Mouse (Mus musculus) limb, embryonic 14.5 days (tissue): ENCODE measurements around the gene Lrr1. TPM values are rescaled to one million over a fixed set of nuclear protein-coding genes. Genes with fewer than 3 reads are reported as not detected.

Source experiments
- ATAC-seq: fragments of 200-750 bp; cut with Nextera tagmentation; 2 replicates; pipeline ENCODE4 v1.8.0; 2017; ENCODE audit warnings: low read depth, moderate number of reproducible peaks, moderate TSS enrichment; ENCODE audit not compliant: low FRiP score
- DNase-seq: peaks from one replicate; pipeline ENCODE4 v3.0.0-alpha.2; 2015; ENCODE audit warnings: low spot score
- H3K27ac ChIP-seq: fragments of 300-500 bp; sonication (generic); replicated peaks from 2 replicates; pipeline ENCODE4 v1.5.1; 2014; ENCODE audit warnings: low read depth, mild to moderate bottlenecking, low read length, moderate library complexity, mixed read lengths
- H3K27me3 ChIP-seq: fragments of 300-500 bp; sonication (generic); 2 replicates; pipeline ENCODE4 v1.6.1; 2014; ENCODE audit warnings: low read length, mixed read lengths; ENCODE audit not compliant: control insufficient read depth, insufficient read depth
- H3K36me3 ChIP-seq: fragments of 300-500 bp; sonication (generic); 2 replicates; pipeline ENCODE4 v1.6.1; 2014; ENCODE audit warnings: mild to moderate bottlenecking, low read length, moderate library complexity, mixed read lengths; ENCODE audit not compliant: control insufficient read depth, insufficient read depth
- H3K4me1 ChIP-seq: fragments of 300-500 bp; sonication (generic); 2 replicates; pipeline ENCODE4 v1.6.1; 2014; ENCODE audit warnings: antibody characterized with exemption, low read length, mixed read lengths; ENCODE audit not compliant: control insufficient read depth, insufficient read depth
- H3K4me2 ChIP-seq: fragments of 300-500 bp; sonication (generic); replicated peaks from 2 replicates; pipeline ENCODE4 v1.6.1; 2014; ENCODE audit warnings: low read depth, mild to moderate bottlenecking, low read length, moderate library complexity; ENCODE audit not compliant: severe bottlenecking
- H3K4me3 ChIP-seq: fragments of 300-500 bp; sonication (generic); replicated peaks from 2 replicates; pipeline ENCODE4 v1.5.1; 2014; ENCODE audit warnings: low read length
- H3K9ac ChIP-seq: fragments of 300-500 bp; sonication (generic); 2 replicates; pipeline ENCODE4 v1.6.1; 2014; ENCODE audit warnings: mild to moderate bottlenecking, low read depth, low read length, moderate library complexity; ENCODE audit not compliant: severe bottlenecking
- H3K9me3 ChIP-seq: fragments of 300-500 bp; sonication (generic); 2 replicates; pipeline ENCODE4 v1.6.1; 2016; ENCODE audit warnings: low read length; ENCODE audit not compliant: control insufficient read depth
- POLR2A ChIP-seq: fragments of 200-500 bp; IDR thresholded peaks from 2 replicates; pipeline ENCODE4 v1.8.0; 2012; ENCODE audit warnings: inconsistent platforms, mild to moderate bottlenecking, moderate library complexity, borderline replicate concordance; ENCODE audit not compliant: insufficient read depth, insufficient read length; ENCODE audit errors: extremely low read depth
- WGBS: fragments of 180-500 bp; shearing (Covaris S2); extraction: QIAGEN DNeasy Blood & Tissue Kit; methylation state at CpG from one replicate; pipeline ENCODE4 v1.1.7; 2014; 5-methylcytosine and 5-hydroxymethylcytosine counted together
- polyA plus RNA-seq, 2 experiments: library from polyadenylated mRNA; depleted of rRNA in 1 of 2; stranded (reverse) in 1 of 2; unstranded in 1 of 2; fragments of >200 nt; fragmentation: Nextera tagmentation in 1 of 2; extraction: Ambion mirVana in 1 of 2; gene quantifications; 2 replicates each; pipeline versions ENCODE4 v1.2.1 to v1.2.3; 2012 to 2014

The Lrr1 gene
- polyA plus RNA-seq, 2 experiments: 14.1 to 19.8 TPM

DNA sequence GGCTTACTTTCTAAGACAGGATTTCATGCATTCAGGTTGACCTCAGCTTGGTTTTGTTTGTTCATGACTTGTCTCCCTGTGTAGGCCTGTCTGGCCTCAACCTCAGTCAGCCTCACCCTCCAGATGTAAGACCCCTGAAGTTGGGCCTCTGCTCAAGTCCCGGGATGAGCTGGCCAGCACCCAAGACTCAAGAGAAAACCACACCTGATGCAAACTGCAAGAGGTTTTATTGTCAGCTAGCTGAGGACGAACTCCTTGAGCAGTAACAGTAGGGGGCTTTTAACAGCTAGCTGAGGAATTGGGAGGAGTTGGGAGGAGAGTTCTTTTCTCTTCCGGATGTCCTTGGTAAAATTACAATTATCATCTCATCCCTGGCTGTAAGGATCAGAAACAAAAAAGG, 8.9 kb downstream of the Lrr1 start:
- 73% methylated on average over 3 of the region's 3 CpGs for WGBS
- H3K36me3 ChIP-seq: peaks cover 15% of the 10 kb centered on the region

DNA sequence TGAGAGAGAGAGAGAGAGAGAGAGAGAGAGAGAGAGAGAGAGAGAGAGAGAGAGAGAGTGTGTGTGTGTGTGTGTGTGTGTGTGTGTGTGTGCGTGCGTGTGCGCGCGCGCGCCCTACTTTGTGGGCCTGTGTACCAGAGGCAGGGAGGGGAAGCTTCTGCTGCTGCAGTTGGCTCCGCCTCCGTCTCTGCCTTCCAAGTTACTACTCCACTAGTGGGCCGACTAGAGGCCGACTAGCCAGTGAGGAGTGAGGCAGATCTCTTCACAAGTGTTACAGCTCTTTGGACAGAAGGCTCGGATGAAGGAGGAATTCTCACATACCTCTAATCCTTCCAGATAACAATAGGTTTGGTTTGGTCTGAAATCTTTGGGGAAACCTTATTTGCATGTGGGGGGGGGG, 10.8 kb downstream of the Lrr1 start:
- Histone ChIP-seq H3K9ac (no peak overlapping the region), H3K4me1 (peaks cover 2% of the 10 kb centered on the region; the same call in 1 of the 2 replicates), H3K27ac (no peak overlapping the region), H3K36me3 (peaks cover 16% of the 10 kb centered on the region), H3K27me3 (no peaks in the 10 kb centered on the region), H3K4me2 (no peak overlapping the region), H3K4me3 (no peak overlapping the region), H3K9me3 (no peaks in the 10 kb centered on the region)
- DNase-seq (no peak), ATAC-seq (no peak)
- TF ChIP-seq POLR2A: no peak
- WGBS: 68% methylated on average over 12 of the region's 12 CpGs

More for the DNA sequence above, 8.9 kb downstream of the Lrr1 start:
- DNase-seq: no peak
- H3K4me1 ChIP-seq: no peaks in the 10 kb centered on the region
- TF ChIP-seq POLR2A: no peak
- no peaks in the 10 kb centered on the region for H3K9me3 ChIP-seq
- no peaks in the 10 kb centered on the region for H3K27me3 ChIP-seq
- ATAC-seq: no peak
- H3K27ac ChIP-seq: no peak overlapping the region
- no peak overlapping the region for H3K4me2 ChIP-seq
- H3K4me3 ChIP-seq: no peak overlapping the region
- no peak overlapping the region for H3K9ac ChIP-seq

DNA sequence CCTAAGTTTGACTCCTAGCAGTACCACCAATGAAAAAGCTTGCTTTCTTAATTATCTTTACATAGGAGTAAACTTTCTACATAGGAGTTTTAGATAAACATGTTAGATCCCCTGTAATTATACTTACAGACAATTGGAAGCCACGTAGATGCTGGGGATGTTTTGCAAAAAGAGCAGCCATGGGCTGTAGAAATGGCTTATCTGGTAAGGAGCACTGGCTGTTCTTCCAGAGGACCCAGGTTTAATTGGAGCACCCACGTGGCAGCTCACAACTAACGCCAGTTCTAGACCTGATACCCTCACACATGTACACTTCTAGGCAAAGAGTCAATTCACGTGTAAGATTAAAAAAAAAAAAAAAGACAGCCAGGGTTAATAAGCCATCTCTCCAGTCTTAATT, 13.2 kb downstream of the Lrr1 start:
- Histone ChIP-seq H3K27me3 (no peaks in the 10 kb centered on the region), H3K9me3 (no peaks in the 10 kb centered on the region), H3K4me3 (no peak overlapping the region), H3K4me2 (no peak overlapping the region), H3K36me3 (peaks cover 22% of the 10 kb centered on the region), H3K4me1 (peaks cover 11% of the 10 kb centered on the region), H3K9ac (no peak overlapping the region), H3K27ac (no peak overlapping the region)
- no peak for TF ChIP-seq POLR2A
- 90% methylated on average over 4 of the region's 4 CpGs for WGBS
- DNase-seq (no peak), ATAC-seq (no peak)

DNA sequence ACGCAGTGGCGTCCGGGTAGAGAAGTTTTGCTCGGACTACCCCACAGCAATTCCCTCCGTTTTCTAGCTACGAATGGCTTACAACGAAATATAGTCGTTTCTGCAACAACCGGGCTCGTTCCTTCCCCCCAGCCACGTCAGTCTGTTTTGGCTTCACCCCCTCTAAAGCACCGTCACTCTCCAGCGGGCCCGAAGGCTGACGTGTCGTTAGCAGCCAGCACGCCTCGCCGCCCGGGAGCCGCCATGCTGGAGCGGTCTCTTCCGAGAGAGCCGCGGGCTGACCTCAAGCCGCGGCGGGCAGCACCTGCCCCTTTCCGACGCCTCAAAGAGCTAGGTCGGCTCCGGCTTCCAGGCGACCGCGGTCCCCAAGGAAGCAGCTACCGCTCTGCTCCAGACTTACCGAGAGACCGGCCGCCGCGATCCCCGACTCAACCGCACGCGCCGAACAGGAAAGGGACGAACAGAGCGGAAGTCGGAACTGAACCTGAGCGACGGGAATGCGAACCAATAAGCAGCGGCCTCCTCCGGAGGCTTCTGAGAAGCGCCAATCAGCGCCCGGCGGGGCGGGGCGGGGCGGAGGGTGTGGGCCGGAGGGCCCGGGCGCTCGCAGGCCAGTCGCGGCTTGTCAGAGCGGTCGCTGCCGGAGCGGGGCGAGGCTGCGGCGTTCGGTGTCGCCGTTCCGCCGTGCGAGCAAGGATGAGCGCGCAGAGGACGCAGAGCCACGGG, 15.1 kb downstream of the Lrr1 start, which contains the start of the genes Rpl36al and Mgat2:
TSS of gene Rpl36al (minus strand) at position 501 of the 726 bp plus-strand sequence.
TSS of gene Mgat2 (plus strand) at position 575 of the 726 bp plus-strand sequence.
- Histone ChIP-seq H3K27ac (peak within 1 kb of the TSS; percentile 80), H3K27me3 (no peaks in the 10 kb centered on the region), H3K9ac (peak within 1 kb of the TSS; percentile 90), H3K4me2 (peak within 1 kb of the TSS; percentile 89), H3K9me3 (no peaks in the 10 kb centered on the region), H3K4me1 (peaks cover 13% of the 10 kb centered on the region), H3K36me3 (peaks cover 35% of the 10 kb centered on the region), H3K4me3 (peak within 1 kb of the TSS; percentile 65)
- peak; percentile 95; the same call in 1 of the 2 replicates for TF ChIP-seq POLR2A
- under 1% methylated on average over 62 of the region's 84 CpGs for WGBS
- ATAC-seq: peak; percentile 99
- DNase-seq: peak; percentile 100

DNA sequence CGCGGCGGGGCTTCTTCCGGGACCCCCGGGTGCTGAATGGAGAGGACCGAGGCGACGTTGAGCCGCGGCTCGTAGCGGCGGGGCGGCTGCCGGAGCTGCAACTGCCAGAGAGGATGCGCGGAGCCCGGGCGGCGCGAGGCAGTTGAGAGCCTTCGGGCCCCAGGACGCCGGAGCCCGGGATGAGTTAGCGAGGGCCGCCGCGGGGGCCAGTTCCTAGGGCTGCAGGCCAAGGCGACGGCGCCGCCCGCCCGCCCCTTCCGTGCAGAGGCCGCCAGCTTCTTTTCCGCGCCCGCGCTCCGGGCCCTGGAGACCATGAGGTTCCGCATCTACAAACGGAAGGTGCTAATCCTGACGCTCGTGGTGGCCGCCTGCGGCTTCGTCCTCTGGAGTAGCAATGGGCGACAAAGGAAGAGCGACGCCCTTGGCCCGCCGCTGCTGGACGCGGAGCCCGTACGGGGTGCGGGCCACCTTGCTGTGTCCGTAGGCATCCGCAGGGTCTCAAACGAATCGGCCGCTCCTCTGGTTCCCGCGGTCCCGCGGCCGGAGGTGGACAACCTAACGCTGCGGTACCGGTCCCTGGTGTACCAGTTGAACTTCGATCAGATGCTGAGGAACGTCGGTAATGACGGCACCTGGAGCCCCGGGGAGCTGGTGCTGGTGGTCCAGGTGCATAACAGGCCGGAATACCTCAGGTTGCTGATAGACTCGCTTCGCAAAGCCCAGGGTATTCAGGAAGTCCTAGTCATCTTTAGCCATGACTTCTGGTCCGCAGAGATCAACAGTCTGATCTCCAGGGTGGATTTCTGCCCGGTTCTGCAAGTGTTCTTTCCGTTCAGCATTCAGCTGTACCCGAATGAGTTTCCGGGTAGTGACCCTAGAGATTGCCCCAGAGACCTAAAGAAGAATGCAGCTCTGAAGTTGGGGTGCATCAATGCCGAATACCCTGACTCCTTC, 16.0 kb downstream of the Lrr1 start:
- WGBS: 4% methylated on average over 45 of the region's 86 CpGs
- peak overlapping the region; percentile 65 for H3K4me3 ChIP-seq
- no peaks in the 10 kb centered on the region for H3K27me3 ChIP-seq
- peaks cover 42% of the 10 kb centered on the region for H3K36me3 ChIP-seq
- H3K4me2 ChIP-seq: peak overlapping the region; percentile 89
- H3K9ac ChIP-seq: peak overlapping the region; percentile 90
- peak; percentile 45 for ATAC-seq
- DNase-seq: peak; percentile 20
- peaks cover 13% of the 10 kb centered on the region for H3K4me1 ChIP-seq
- H3K27ac ChIP-seq: peak overlapping the region; percentile 80
- no peaks in the 10 kb centered on the region for H3K9me3 ChIP-seq
- no peak for TF ChIP-seq POLR2A
